ENCODE assay signal across 7 mouse cellular contexts in the genomic region with DNA sequence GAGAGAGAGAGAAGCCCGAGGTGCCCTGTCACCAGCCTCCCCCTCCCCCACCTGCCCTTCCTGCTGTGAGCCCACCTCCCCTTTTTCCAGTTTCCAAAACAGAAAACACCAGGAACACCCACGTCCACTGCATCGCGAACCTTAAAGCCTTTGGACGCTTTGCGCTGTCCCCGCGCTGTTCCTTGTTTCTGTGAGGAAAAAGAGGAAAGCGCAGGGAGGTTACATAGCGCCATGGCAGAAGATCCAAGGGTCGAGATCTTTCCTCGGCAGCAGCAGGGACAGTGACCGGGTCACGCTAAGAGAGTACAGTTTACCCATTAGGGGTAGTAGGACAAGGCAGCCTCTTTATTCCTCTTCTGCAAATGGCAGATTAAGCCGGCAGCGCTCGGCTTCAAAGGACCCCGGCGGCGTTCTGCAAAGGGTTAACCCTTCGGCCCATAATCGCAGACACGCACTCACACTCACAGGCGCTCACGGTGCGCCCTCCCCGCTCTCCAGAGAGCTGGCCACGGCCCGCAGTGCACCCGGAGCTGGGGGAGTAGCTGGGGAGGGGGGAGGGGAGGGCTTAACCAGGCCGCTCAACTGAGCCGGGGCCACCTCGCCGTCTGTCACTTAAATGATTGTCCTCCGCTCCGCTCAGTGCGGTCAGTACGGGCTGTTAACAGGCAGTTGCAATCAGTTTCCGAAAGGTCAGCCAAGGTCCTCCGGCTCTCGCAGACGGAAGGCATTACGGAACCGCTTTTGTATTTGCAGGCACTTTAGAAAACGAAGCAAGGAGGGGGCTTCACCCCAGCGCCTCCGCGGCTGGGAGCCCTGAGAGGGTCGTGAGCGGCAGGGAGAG. TPM values are rescaled to one million over a fixed set of nuclear protein-coding genes. Genes with fewer than 3 reads are reported as not detected.
A peak's percentile ranks its signal among the peaks of the same experiment; 100 is the strongest.
DNase-seq lines count a peak whose midpoint lies in the region; ATAC-seq and TF ChIP-seq lines count a peak whose summit lies in the region.

No protein-coding gene starts in this region.

- H3K36me3 ChIP-seq in ES-Bruce4 (ENCODE audit: control insufficient read depth, insufficient read depth, low read length, poor library complexity, severe bottlenecking): no peaks in the 10 kb centered on the region
- no peaks in the 10 kb centered on the region for H3K36me3 ChIP-seq in forebrain, postnatal 0 days (ENCODE audit: insufficient read depth)
- H3K36me3 ChIP-seq in lung, embryonic 15.5 days: no peaks in the 10 kb centered on the region

- TF ChIP-seq POLR2A in ES-Bruce4 (IDR thresholded peaks at IDR 0.05; ENCODE audit: insufficient read depth, low read length): no peak
- no peak for TF ChIP-seq POLR2A in olfactory bulb, adult 2 months (IDR thresholded peaks at IDR 0.05; ENCODE audit: insufficient read depth, low read depth, low read length)

- H3K27ac ChIP-seq in ES-Bruce4 (ENCODE audit: insufficient read depth, low read length): no peak overlapping the region
- peak overlapping the region; percentile 85 for H3K27ac ChIP-seq in forebrain, postnatal 0 days (ENCODE audit: low read depth, low read length)
- H3K27ac ChIP-seq in lung, embryonic 15.5 days: peak overlapping the region; percentile 87
- peak overlapping the region; percentile 94 for H3K27ac ChIP-seq in olfactory bulb, adult 2 months (ENCODE audit: insufficient read depth, low read depth, low read length)

- TF ChIP-seq CTCF in ES-Bruce4 (IDR thresholded peaks at IDR 0.05; ENCODE audit: low read depth, low read length): no peak
- TF ChIP-seq CTCF in forebrain, postnatal 0 days (IDR thresholded peaks at IDR 0.05; ENCODE audit: low read depth): no peak
- no peak for TF ChIP-seq CTCF in olfactory bulb, adult 2 months (IDR thresholded peaks at IDR 0.05; ENCODE audit: insufficient read depth, low read depth, low read length)

- peaks cover 6% of the 10 kb centered on the region; the same call in 1 of the 2 replicates for H3K27me3 ChIP-seq in ES-Bruce4 (ENCODE audit: control insufficient read depth, insufficient read depth, low read length, poor library complexity, severe bottlenecking)
- H3K27me3 ChIP-seq in forebrain, postnatal 0 days (ENCODE audit: insufficient read depth, low read length): 0 out of 2 replicates have a peak, but pooled peaks cover 3% of the 10 kb centered on the region
- H3K27me3 ChIP-seq in lung, embryonic 15.5 days: peaks cover 77% of the 10 kb centered on the region

- peak; percentile 19 for DNase-seq in R1 (ENCODE audit: low read depth, low spot score)
- DNase-seq in forebrain, postnatal 0 days: peak; percentile 58
- no peak for DNase-seq in left cerebral cortex, adult 18-20 months (ENCODE audit: low spot score in 2 of 2)

- H3K4me3 ChIP-seq in ES-Bruce4 (ENCODE audit: low read depth, low read length): peak overlapping the region; percentile 53
- H3K4me3 ChIP-seq in forebrain, postnatal 0 days (ENCODE audit: low read depth, low read length): peak overlapping the region; percentile 43
- peak overlapping the region; percentile 38 for H3K4me3 ChIP-seq in lung, embryonic 15.5 days
- peak overlapping the region; percentile 54 for H3K4me3 ChIP-seq in olfactory bulb, adult 2 months (ENCODE audit: insufficient read depth, low read depth, low read length)

- no peak overlapping the region for H3K9ac ChIP-seq in ES-Bruce4 (ENCODE audit: low read depth, poor library complexity, severe bottlenecking)
- H3K9ac ChIP-seq in forebrain, postnatal 0 days: peak overlapping the region; percentile 63
- H3K9ac ChIP-seq in lung, embryonic 15.5 days: peak overlapping the region; percentile 31

- ATAC-seq in forebrain, postnatal 0 days: peak; percentile 32
- peak; percentile 3 for ATAC-seq in inflammation-experienced regulatory T-cells, adult 6 months
- ATAC-seq in lung, embryonic 15.5 days (ENCODE audit: borderline replicate concordance, extremely low read depth, low FRiP score, low TSS enrichment): peak; percentile 24; the same call in 1 of the 2 replicates

- TF ChIP-seq EP300 in ES-Bruce4 (IDR thresholded peaks at IDR 0.05; ENCODE audit: insufficient read depth, low read depth, low read length): no peak

- peak overlapping the region; percentile 69 for H3K4me2 ChIP-seq in forebrain, postnatal 0 days (ENCODE audit: low read depth)
- peak overlapping the region; percentile 86 for H3K4me2 ChIP-seq in lung, embryonic 15.5 days

- H3K4me1 ChIP-seq in ES-Bruce4 (ENCODE audit: control insufficient read depth, insufficient read depth, low read length): no peaks in the 10 kb centered on the region
- no peaks in the 10 kb centered on the region for H3K4me1 ChIP-seq in forebrain, postnatal 0 days (ENCODE audit: insufficient read depth)
- peaks cover 43% of the 10 kb centered on the region for H3K4me1 ChIP-seq in lung, embryonic 15.5 days
- H3K4me1 ChIP-seq in olfactory bulb, adult 2 months (ENCODE audit: control insufficient read depth, insufficient read depth, low read length): peaks cover 36% of the 10 kb centered on the region

- H3K9me3 ChIP-seq in ES-Bruce4 (replicated peaks; ENCODE audit: control insufficient read depth, insufficient read depth, low read length, poor library complexity, severe bottlenecking): no peaks in the 10 kb centered on the region
- H3K9me3 ChIP-seq in forebrain, postnatal 0 days (ENCODE audit: low read length): no peaks in the 10 kb centered on the region
- no peaks in the 10 kb centered on the region for H3K9me3 ChIP-seq in lung, embryonic 15.5 days

- WGBS in forebrain, postnatal 0 days: 5% methylated on average over 49 of the region's 50 CpGs
- 1% methylated on average over 50 of the region's 50 CpGs for WGBS in lung, embryonic 15.5 days
- 4% methylated on average over 50 of the region's 50 CpGs for WGBS in olfactory bulb, adult 2 months

RNA-seq across cellular contexts. Expression of a gene that starts 23.7 kb away (rescaled TPM):
- 14.9 and 15.8 TPM in 2 replicates for polyA plus RNA-seq in ES-Bruce4 (2011; ENCODE audit: insufficient read depth, insufficient read length, low read depth, missing spikeins)
- total RNA-seq in forebrain, postnatal 0 days (2014; rRNA removed): 32.1 and 33.5 TPM in 2 replicates
- 10.3 and 10.5 TPM in 2 replicates for polyA plus RNA-seq in forebrain, postnatal 0 days (2015; fragmentation: Nextera tagmentation; extraction: Ambion mirVana)
- polyA plus RNA-seq in inflammation-experienced regulatory T-cells, adult 6 months (2017; shearing (Covaris generic)): 10 to 100 TPM; 15.1 to 28.3 (median 23.8) TPM
- polyA plus RNA-seq in lung, embryonic 15.5 days (2015; fragmentation: Nextera tagmentation; extraction: Ambion mirVana): 20.1 and 20.8 TPM in 2 replicates
- not detected in 2 replicates for polyA plus RNA-seq in olfactory bulb, adult 2 months (2012; ENCODE audit: insufficient read depth, insufficient read length, low replicate concordance, missing spikeins)
- total RNA-seq in left cerebral cortex, adult 18-20 months (2021): 10 to 100 TPM; 36.2 to 37.7 TPM

Comparison
In these comparisons a context has a peak if more than half of its experiments do, and no peak if none do; other contexts are left out.
1. DNase-seq: peak in R1 (single experiment) and forebrain, postnatal 0 days (single experiment); none in left cerebral cortex, adult 18-20 months (0 of 2).
2. Peak in every context shown above with its lines, with median percentiles within 50 percentile points of each other: H3K4me3 ChIP-seq and ATAC-seq.